Mouse (Mus musculus) embryonic facial prominence, embryonic 15.5 days (tissue): ENCODE measurements around the gene Prkar2a. TPM values are rescaled to one million over a fixed set of nuclear protein-coding genes. Genes with fewer than 3 reads are reported as not detected.
"Not testable (repeated sequence)": the region's sequence is repeated elsewhere in the genome, so short reads cannot be mapped to it uniquely, and the experiment has no call there.

Experiments used
- ATAC-seq: fragments of 200-750 bp; cut with Nextera tagmentation; 2 replicates; pipeline ENCODE4 v1.8.0; 2017; ENCODE audit warnings: low read depth, moderate TSS enrichment; ENCODE audit not compliant: insufficient number of reproducible peaks, low FRiP score, low TSS enrichment
- H3K27ac ChIP-seq: fragments of 300-500 bp; sonication (generic); replicated peaks from 2 replicates; pipeline ENCODE4 v1.5.1; 2015; ENCODE audit warnings: mild to moderate bottlenecking, inconsistent platforms
- H3K27me3 ChIP-seq: fragments of 300-500 bp; sonication (generic); 2 replicates; pipeline ENCODE4 v1.6.1; 2015; ENCODE audit warnings: inconsistent platforms
- H3K36me3 ChIP-seq: fragments of 300-500 bp; sonication (generic); 2 replicates; pipeline ENCODE4 v1.6.1; 2015; ENCODE audit warnings: mild to moderate bottlenecking, inconsistent platforms
- H3K4me1 ChIP-seq: fragments of 300-500 bp; sonication (generic); 2 replicates; pipeline ENCODE4 v1.6.1; 2015; ENCODE audit warnings: inconsistent platforms
- H3K4me2 ChIP-seq: fragments of 300-500 bp; sonication (generic); replicated peaks from 2 replicates; pipeline ENCODE4 v1.6.1; 2015; ENCODE audit warnings: mild to moderate bottlenecking, inconsistent platforms
- H3K4me3 ChIP-seq: fragments of 300-500 bp; sonication (generic); replicated peaks from 2 replicates; pipeline ENCODE4 v1.5.1; 2015; ENCODE audit warnings: mild to moderate bottlenecking, inconsistent platforms
- H3K9ac ChIP-seq: fragments of 300-500 bp; sonication (generic); 2 replicates; pipeline ENCODE4 v1.6.1; 2015; ENCODE audit warnings: inconsistent platforms
- H3K9me3 ChIP-seq: fragments of 300-500 bp; sonication (generic); replicated peaks from 2 replicates; pipeline ENCODE4 v1.6.1; 2016; ENCODE audit warnings: inconsistent platforms
- WGBS: fragments of 180-500 bp; shearing (Covaris S2); methylation state at CpG from one replicate; pipeline ENCODE4 v1.1.7; 2015; 5-methylcytosine and 5-hydroxymethylcytosine counted together
- polyA plus RNA-seq: library from polyadenylated mRNA; unstranded; fragments of >200 nt; fragmentation: Nextera tagmentation; extraction: Ambion mirVana; gene quantifications from 2 replicates; pipeline ENCODE4 v1.2.1, GENCODE M21; 2015

The Prkar2a gene
- polyA plus RNA-seq, result 29.0 and 30.7 TPM in 2 replicates

- Histone ChIP-seq H3K4me3 (no peak within 1 kb of the TSS), H3K9me3 (no peaks in the 10 kb centered on the region), H3K36me3 (no peaks in the 10 kb centered on the region), H3K4me1 (peaks cover 21% of the 10 kb centered on the region), H3K27me3 (no peaks in the 10 kb centered on the region), H3K27ac (no peak within 1 kb of the TSS), H3K9ac (no peak within 1 kb of the TSS), H3K4me2 (no peak within 1 kb of the TSS)
- 80% methylated on average over 1 of the region's 1 CpGs for WGBS
- no peak for ATAC-seq
Measured at GRCm38 (mm10) chr9:108689106-108689505, at the start of gene Prkar2a. Gene Prkar2a (plus strand): TSS chr9:108689314.

- 88% methylated on average over 2 of the region's 2 CpGs for WGBS
- Histone ChIP-seq H3K9ac (no peak overlapping the region), H3K27ac (no peak overlapping the region), H3K4me3 (no peak overlapping the region), H3K36me3 (peaks cover 24% of the 10 kb centered on the region), H3K4me1 (no peaks in the 10 kb centered on the region), H3K4me2 (no peak overlapping the region), H3K27me3 (no peaks in the 10 kb centered on the region), H3K9me3 (no peaks in the 10 kb centered on the region)
- no peak for ATAC-seq
Measured at GRCm38 (mm10) chr9:108639825-108640224, 49.3 kb upstream of the Prkar2a start.

GRCm38 (mm10) chr9:108648166-108648565 lies 40.9 kb upstream of the Prkar2a start:
- H3K9me3 ChIP-seq, result no peaks in the 10 kb centered on the region
- H3K4me1 ChIP-seq, result peaks cover 14% of the 10 kb centered on the region
- H3K4me2 ChIP-seq, result peak overlapping the region; percentile 69
- H3K27me3 ChIP-seq, result no peaks in the 10 kb centered on the region
- H3K27ac ChIP-seq, result peak overlapping the region; percentile 91; the same call in 1 of the 2 replicates
- peaks cover 4% of the 10 kb centered on the region; the same call in 1 of the 2 replicates for H3K36me3 ChIP-seq
- WGBS, result 37% methylated on average over 10 of the region's 10 CpGs
- H3K9ac ChIP-seq, result peak overlapping the region; percentile 78; the same call in 1 of the 2 replicates
- H3K4me3 ChIP-seq, result peak overlapping the region; percentile 98
- ATAC-seq, result no peak

- under 1% methylated on average over 112 of the region's 112 CpGs for WGBS
- Histone ChIP-seq H3K27ac (peak within 1 kb of the TSS; percentile 91), H3K4me1 (peaks cover 14% of the 10 kb centered on the region), H3K4me3 (peak within 1 kb of the TSS; percentile 98), H3K27me3 (no peaks in the 10 kb centered on the region), H3K4me2 (peak within 1 kb of the TSS; percentile 69), H3K9ac (peak within 1 kb of the TSS; percentile 78), H3K36me3 (no peaks in the 10 kb centered on the region), H3K9me3 (no peaks in the 10 kb centered on the region)
- peak; percentile 97 for ATAC-seq
Measured at GRCm38 (mm10) chr9:108648611-108649560, 40.2 kb upstream of the Prkar2a start, which contains the start of gene Arih2. Gene Arih2 (minus strand): TSS chr9:108649386.

GRCm38 (mm10) chr9:108649561-108650440 lies 39.3 kb upstream of the Prkar2a start:
- Histone ChIP-seq H3K4me2 (peak overlapping the region; percentile 69), H3K9ac (peak overlapping the region; percentile 78), H3K9me3 (no peaks in the 10 kb centered on the region), H3K4me1 (peaks cover 14% of the 10 kb centered on the region), H3K27me3 (no peaks in the 10 kb centered on the region), H3K4me3 (peak overlapping the region; percentile 98), H3K27ac (peak overlapping the region; percentile 91), H3K36me3 (no peaks in the 10 kb centered on the region)
- no peak for ATAC-seq
- WGBS, result 26% methylated on average over 29 of the region's 29 CpGs

- Histone ChIP-seq H3K4me1 (peaks cover 4% of the 10 kb centered on the region), H3K9me3 (no peaks in the 10 kb centered on the region), H3K27ac (no peak overlapping the region), H3K27me3 (no peaks in the 10 kb centered on the region), H3K9ac (no peak overlapping the region), H3K36me3 (no peaks in the 10 kb centered on the region), H3K4me2 (no peak overlapping the region), H3K4me3 (no peak overlapping the region)
- WGBS, result 76% methylated on average over 10 of the region's 10 CpGs
- no peak for ATAC-seq
Measured at GRCm38 (mm10) chr9:108654566-108655464, 34.3 kb upstream of the Prkar2a start.

GRCm38 (mm10) chr9:108655865-108656264 lies 33.2 kb upstream of the Prkar2a start:
- H3K4me1 ChIP-seq, H3K36me3 ChIP-seq, ATAC-seq, H3K4me2 ChIP-seq, H3K9ac ChIP-seq, H3K4me3 ChIP-seq, H3K9me3 ChIP-seq, H3K27ac ChIP-seq, H3K27me3 ChIP-seq: not testable (repeated sequence)
- 75% methylated on average over 7 of the region's 7 CpGs for WGBS

GRCm38 (mm10) chr9:108661677-108662612 lies 27.2 kb upstream of the Prkar2a start, which contains the start of gene Slc25a20:
Gene Slc25a20 (plus strand): TSS chr9:108662088.
- WGBS, result 1% methylated on average over 37 of the region's 37 CpGs
- H3K4me3 ChIP-seq, result peak within 1 kb of the TSS; percentile 71

GRCm38 (mm10) chr9:108662660-108663059 lies 26.5 kb upstream of the Prkar2a start:
- H3K4me3 ChIP-seq, result peak overlapping the region; percentile 71
- ATAC-seq, result no peak
- peaks cover 5% of the 10 kb centered on the region; the same call in 1 of the 2 replicates for H3K4me1 ChIP-seq
- H3K27me3 ChIP-seq, result no peaks in the 10 kb centered on the region
- 44% methylated on average over 6 of the region's 6 CpGs for WGBS
- peaks cover 3% of the 10 kb centered on the region; the same call in 1 of the 2 replicates for H3K36me3 ChIP-seq
- peak overlapping the region; percentile 42; the same call in 1 of the 2 replicates for H3K9ac ChIP-seq
- H3K27ac ChIP-seq, result no peak overlapping the region
- H3K9me3 ChIP-seq, result no peaks in the 10 kb centered on the region
- peak overlapping the region; percentile 65 for H3K4me2 ChIP-seq

More at GRCm38 (mm10) chr9:108661677-108662612, 27.2 kb upstream of the Prkar2a start, which contains the start of gene Slc25a20:
- ATAC-seq, result peak; percentile 84
- peak within 1 kb of the TSS; percentile 65 for H3K4me2 ChIP-seq
- H3K27me3 ChIP-seq, result no peaks in the 10 kb centered on the region
- peaks cover 5% of the 10 kb centered on the region; the same call in 1 of the 2 replicates for H3K4me1 ChIP-seq
- peak within 1 kb of the TSS; percentile 42 for H3K9ac ChIP-seq
- H3K9me3 ChIP-seq, result no peaks in the 10 kb centered on the region
- H3K36me3 ChIP-seq, result peaks cover 3% of the 10 kb centered on the region; the same call in 1 of the 2 replicates
- peak within 1 kb of the TSS; percentile 25; the same call in 1 of the 2 replicates for H3K27ac ChIP-seq
